Mouse (Mus musculus) stomach, postnatal 0 days (tissue): ENCODE measurements around the gene Eml5. TPM values are rescaled to one million over a fixed set of nuclear protein-coding genes. Genes with fewer than 3 reads are reported as not detected.

ENCODE experiments used
- ATAC-seq: fragments of 200-750 bp; cut with Nextera tagmentation; 2 replicates; pipeline ENCODE4 v1.8.0; 2017; ENCODE audit not compliant: low FRiP score, low TSS enrichment
- DNase-seq: peaks from one replicate; pipeline ENCODE4 v3.0.0-alpha.2; 2016; ENCODE audit warnings: low spot score
- H3K27ac ChIP-seq: fragments of 300-500 bp; sonication (generic); replicated peaks from 2 replicates; pipeline ENCODE4 v1.5.1; 2014; ENCODE audit warnings: mild to moderate bottlenecking, control low read depth
- H3K27me3 ChIP-seq: fragments of 300-500 bp; sonication (generic); 2 replicates; pipeline ENCODE4 v1.6.1; 2014; ENCODE audit warnings: low read length; ENCODE audit not compliant: control insufficient read depth, insufficient read depth
- H3K36me3 ChIP-seq: fragments of 300-500 bp; sonication (generic); 2 replicates; pipeline ENCODE4 v1.6.1; 2014; ENCODE audit warnings: low read length, mixed read lengths; ENCODE audit not compliant: control insufficient read depth, insufficient read depth
- H3K4me1 ChIP-seq: fragments of 300-500 bp; sonication (generic); replicated peaks from 2 replicates; pipeline ENCODE4 v1.6.1; 2014; ENCODE audit warnings: antibody characterized with exemption; ENCODE audit not compliant: control insufficient read depth, insufficient read depth
- H3K4me2 ChIP-seq: fragments of 300-500 bp; sonication (generic); replicated peaks from 2 replicates; pipeline ENCODE4 v1.6.1; 2014; ENCODE audit warnings: low read depth, mild to moderate bottlenecking, control low read depth, moderate library complexity
- H3K4me3 ChIP-seq: fragments of 300-500 bp; sonication (generic); 2 replicates; pipeline ENCODE4 v1.5.1; 2014; ENCODE audit warnings: low read depth, low read length, control low read depth
- H3K9ac ChIP-seq: fragments of 300-500 bp; sonication (generic); 2 replicates; pipeline ENCODE4 v1.6.1; 2014; ENCODE audit warnings: mild to moderate bottlenecking, low read length, control low read depth, mixed read lengths
- H3K9me3 ChIP-seq: fragments of 300-500 bp; sonication (generic); 2 replicates; pipeline ENCODE4 v1.6.1; 2016; ENCODE audit warnings: low read length; ENCODE audit not compliant: control insufficient read depth
- CTCF ChIP-seq: IDR thresholded peaks from 2 replicates; pipeline ENCODE4 v1.5.1; 2016; ENCODE audit warnings: antibody characterized with exemption, low read depth, mild to moderate bottlenecking, moderate library complexity
- EP300 ChIP-seq: optimal IDR thresholded peaks from 2 replicates; pipeline ENCODE3; 2016; ENCODE audit warnings: antibody characterized with exemption
- WGBS: fragments of 180-500 bp; shearing (Covaris S2); extraction: QIAGEN DNeasy Blood & Tissue Kit; methylation state at CpG from one replicate; pipeline ENCODE4 v1.1.7; 2014; 5-methylcytosine and 5-hydroxymethylcytosine counted together
- polyA plus RNA-seq: library from polyadenylated mRNA; unstranded; fragments of >200 nt; fragmentation: Nextera tagmentation; extraction: Ambion mirVana; gene quantifications from 2 replicates; pipeline ENCODE4 v1.2.1, GENCODE M21; 2015

The Eml5 gene
- polyA plus RNA-seq, 1 experiment from 2014 or later, result 1.7 TPM

GRCm38 (mm10) chr12:98759700-98760099 is 141.6 kb downstream of the Eml5 start:
- no peak overlapping the region for H3K4me2 ChIP-seq
- WGBS, result 95% methylated on average over 6 of the region's 6 CpGs
- no peak overlapping the region for H3K9ac ChIP-seq
- DNase-seq, result no peak
- no peaks in the 10 kb centered on the region for H3K9me3 ChIP-seq
- H3K27ac ChIP-seq, result no peak overlapping the region
- no peak overlapping the region for H3K4me3 ChIP-seq
- no peak for ATAC-seq
- H3K27me3 ChIP-seq, result no peaks in the 10 kb centered on the region
- TF ChIP-seq EP300 (no peak), CTCF (no peak)
- H3K4me1 ChIP-seq, result no peaks in the 10 kb centered on the region
- H3K36me3 ChIP-seq, result peaks cover 2% of the 10 kb centered on the region; the same call in 1 of the 2 replicates

- TF ChIP-seq EP300, result no peak
- TF ChIP-seq CTCF, result peak; percentile 54
- 0 out of 2 replicates have a peak, but pooled peaks have one; percentile 42 for ATAC-seq
- Histone ChIP-seq H3K4me1 (no peaks in the 10 kb centered on the region), H3K27me3 (no peaks in the 10 kb centered on the region), H3K4me2 (no peak overlapping the region), H3K9me3 (no peaks in the 10 kb centered on the region), H3K36me3 (0 out of 2 replicates have a peak, but pooled peaks cover 2% of the 10 kb centered on the region), H3K4me3 (no peak overlapping the region), H3K27ac (no peak overlapping the region), H3K9ac (no peak overlapping the region)
- WGBS, result 71% methylated on average over 6 of the region's 6 CpGs
- peak; percentile 27 for DNase-seq
Measured at GRCm38 (mm10) chr12:98757636-98758035, 143.6 kb downstream of the Eml5 start.

GRCm38 (mm10) chr12:98747380-98747753 is 153.9 kb downstream of the Eml5 start:
- DNase-seq, result no peak
- no peaks in the 10 kb centered on the region for H3K36me3 ChIP-seq
- H3K9me3 ChIP-seq, result no peaks in the 10 kb centered on the region
- peak overlapping the region; percentile 95 for H3K4me3 ChIP-seq
- peak overlapping the region; percentile 88 for H3K27ac ChIP-seq
- H3K27me3 ChIP-seq, result no peaks in the 10 kb centered on the region
- H3K9ac ChIP-seq, result peak overlapping the region; percentile 90
- under 1% methylated on average over 8 of the region's 14 CpGs for WGBS
- H3K4me2 ChIP-seq, result peak overlapping the region; percentile 68
- TF ChIP-seq EP300 (no peak), CTCF (no peak)
- ATAC-seq, result peak; percentile 19
- H3K4me1 ChIP-seq, result no peaks in the 10 kb centered on the region

GRCm38 (mm10) chr12:98746746-98747379 is 154.4 kb downstream of the Eml5 start, which contains the start of gene Zc3h14:
Gene Zc3h14, plus strand, starts transcription at chr12:98746964.
- no peaks in the 10 kb centered on the region for H3K9me3 ChIP-seq
- peak within 1 kb of the TSS; percentile 95 for H3K4me3 ChIP-seq
- H3K4me1 ChIP-seq, result no peaks in the 10 kb centered on the region
- H3K36me3 ChIP-seq, result no peaks in the 10 kb centered on the region
- H3K4me2 ChIP-seq, result peak within 1 kb of the TSS; percentile 68
- under 1% methylated on average over 66 of the region's 87 CpGs for WGBS
- H3K9ac ChIP-seq, result peak within 1 kb of the TSS; percentile 90
- H3K27me3 ChIP-seq, result no peaks in the 10 kb centered on the region
- ATAC-seq, result peak; percentile 92
- peak; percentile 96 for DNase-seq
- peak within 1 kb of the TSS; percentile 88 for H3K27ac ChIP-seq
- no peak for TF ChIP-seq EP300
- TF ChIP-seq CTCF, result peak; percentile 82

GRCm38 (mm10) chr12:98746131-98746530 is 155.2 kb downstream of the Eml5 start:
- no peak overlapping the region for H3K4me2 ChIP-seq
- WGBS, result 28% methylated on average over 2 of the region's 2 CpGs
- no peak overlapping the region; the same call in 1 of the 2 replicates for H3K4me3 ChIP-seq
- no peak overlapping the region for H3K27ac ChIP-seq
- H3K27me3 ChIP-seq, result no peaks in the 10 kb centered on the region
- peak; percentile 72 for DNase-seq
- peak; percentile 82 for ATAC-seq
- no peaks in the 10 kb centered on the region for H3K4me1 ChIP-seq
- TF ChIP-seq EP300 (no peak), CTCF (peak; percentile 82)
- H3K9me3 ChIP-seq, result no peaks in the 10 kb centered on the region
- no peak overlapping the region for H3K9ac ChIP-seq
- H3K36me3 ChIP-seq, result no peaks in the 10 kb centered on the region

- H3K9me3 ChIP-seq, result no peaks in the 10 kb centered on the region
Measured at GRCm38 (mm10) chr12:98745626-98746025, 155.7 kb downstream of the Eml5 start.

More at GRCm38 (mm10) chr12:98745626-98746025, 155.7 kb downstream of the Eml5 start:
- Histone ChIP-seq H3K27me3 (no peaks in the 10 kb centered on the region), H3K9ac (no peak overlapping the region), H3K4me2 (no peak overlapping the region), H3K4me3 (no peak overlapping the region), H3K4me1 (no peaks in the 10 kb centered on the region), H3K27ac (0 out of 2 replicates have a peak overlapping the region, but pooled peaks have one; percentile 24), H3K36me3 (no peaks in the 10 kb centered on the region)
- ATAC-seq, result no peak
- TF ChIP-seq CTCF, result no peak
- no peak for TF ChIP-seq EP300
- 43% methylated on average over 4 of the region's 4 CpGs for WGBS
- no peak for DNase-seq
